Mouse (Mus musculus) megakaryocyte, embryonic 14.5 days (primary cell): ENCODE data around the gene Csrp2. TPM values are rescaled to one million over a fixed set of nuclear protein-coding genes. Genes with fewer than 3 reads are reported as not detected.

Experiments
- H3K27me3 ChIP-seq: replicated peaks from 2 replicates; pipeline ENCODE3; 2012; ENCODE audit warnings: inconsistent platforms
- H3K36me3 ChIP-seq: replicated peaks from 2 replicates; pipeline ENCODE3; 2012; ENCODE audit warnings: low read length, inconsistent platforms, mixed read lengths
- H3K4me1 ChIP-seq: 2 replicates; pipeline ENCODE4 v1.6.1; 2012; ENCODE audit warnings: inconsistent platforms
- H3K4me3 ChIP-seq: replicated peaks from 2 replicates; pipeline ENCODE3; 2012; ENCODE audit warnings: moderate library complexity, mild to moderate bottlenecking, inconsistent platforms
- H3K9me3 ChIP-seq: 2 replicates; pipeline ENCODE4 v1.6.1; 2012; ENCODE audit warnings: inconsistent platforms
- FLI1 ChIP-seq: IDR thresholded peaks from 2 replicates; pipeline ENCODE4 v1.6.1; 2012; ENCODE audit warnings: low read length, inconsistent platforms, mixed read lengths
- GATA1 ChIP-seq: IDR thresholded peaks from 3 replicates; pipeline ENCODE4 v1.6.1; 2012; ENCODE audit warnings: mixed read lengths, low read length, inconsistent platforms, borderline replicate concordance
- polyA plus RNA-seq: library from polyadenylated mRNA; stranded (reverse); fragments of >175 nt; gene quantifications from 2 replicates; pipeline ENCODE4 v1.2.3, GENCODE M21; 2012; ENCODE audit warnings: low replicate concordance; ENCODE audit not compliant: insufficient read depth

Gene Csrp2
- polyA plus RNA-seq, 1 experiment: 32.9 TPM

GRCm38 (mm10) chr10:110941968-110942367, 22.4 kb downstream of the Csrp2 start:
- Histone ChIP-seq H3K9me3 (no peaks in the 10 kb centered on the region), H3K4me3 (no peak overlapping the region), H3K36me3 (peaks cover 92% of the 10 kb centered on the region), H3K4me1 (peaks cover 9% of the 10 kb centered on the region), H3K27me3 (no peaks in the 10 kb centered on the region)
- no peak for TF ChIP-seq GATA1
- no peak for TF ChIP-seq FLI1

GRCm38 (mm10) chr10:110942806-110943205, 23.2 kb downstream of the Csrp2 start:
- TF ChIP-seq GATA1: no peak
- no peak for TF ChIP-seq FLI1
- no peaks in the 10 kb centered on the region for H3K9me3 ChIP-seq
- peaks cover 9% of the 10 kb centered on the region for H3K4me1 ChIP-seq
- peaks cover 93% of the 10 kb centered on the region for H3K36me3 ChIP-seq
- H3K4me3 ChIP-seq: no peak overlapping the region
- H3K27me3 ChIP-seq: no peaks in the 10 kb centered on the region

- no peaks in the 10 kb centered on the region for H3K27me3 ChIP-seq
- H3K4me3 ChIP-seq: no peak overlapping the region
- TF ChIP-seq FLI1 (no peak), GATA1 (no peak)
- H3K9me3 ChIP-seq: no peaks in the 10 kb centered on the region
- H3K36me3 ChIP-seq: peaks cover 92% of the 10 kb centered on the region
- peaks cover 9% of the 10 kb centered on the region for H3K4me1 ChIP-seq
These were observed 24.6 kb downstream of the Csrp2 start for GRCm38 (mm10) chr10:110944175-110944574.

DNA sequence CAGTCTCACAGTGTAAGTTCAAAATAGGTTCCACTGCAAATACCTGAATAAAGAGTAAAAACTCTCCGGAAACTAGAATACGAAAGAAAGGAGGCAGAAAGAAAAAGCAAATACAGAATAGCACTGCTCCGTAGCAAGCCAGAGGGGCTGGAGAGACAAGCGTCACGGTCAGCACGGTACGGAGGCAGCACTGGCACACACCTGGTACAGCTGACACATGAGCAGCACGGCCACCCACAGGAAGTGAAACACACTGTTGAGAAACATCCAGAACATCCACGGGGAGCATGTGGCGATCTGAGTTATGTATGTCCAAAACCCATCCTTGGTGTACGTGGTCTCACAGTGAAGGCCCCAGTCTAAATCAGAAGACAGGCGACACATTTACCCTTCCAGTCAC, 26.4 kb downstream of the Csrp2 start:
- H3K4me3 ChIP-seq: peak overlapping the region; percentile 50
- H3K27me3 ChIP-seq: no peaks in the 10 kb centered on the region
- peaks cover 93% of the 10 kb centered on the region for H3K36me3 ChIP-seq
- H3K9me3 ChIP-seq: no peaks in the 10 kb centered on the region
- peaks cover 9% of the 10 kb centered on the region for H3K4me1 ChIP-seq
- TF ChIP-seq GATA1: no peak
- no peak for TF ChIP-seq FLI1

GRCm38 (mm10) chr10:110947574-110947973, 28.0 kb downstream of the Csrp2 start:
- Histone ChIP-seq H3K27me3 (no peaks in the 10 kb centered on the region), H3K4me1 (peaks cover 9% of the 10 kb centered on the region), H3K4me3 (no peak overlapping the region), H3K36me3 (peaks cover 92% of the 10 kb centered on the region), H3K9me3 (no peaks in the 10 kb centered on the region)
- TF ChIP-seq GATA1: no peak
- TF ChIP-seq FLI1: no peak

- Histone ChIP-seq H3K27me3 (no peaks in the 10 kb centered on the region), H3K4me1 (peaks cover under 1% of the 10 kb centered on the region; the same call in 1 of the 2 replicates), H3K9me3 (no peaks in the 10 kb centered on the region), H3K4me3 (no peak overlapping the region), H3K36me3 (peaks cover 84% of the 10 kb centered on the region)
- no peak for TF ChIP-seq FLI1
- TF ChIP-seq GATA1: no peak
These were observed 31.5 kb downstream of the Csrp2 start for GRCm38 (mm10) chr10:110951112-110951511.

DNA sequence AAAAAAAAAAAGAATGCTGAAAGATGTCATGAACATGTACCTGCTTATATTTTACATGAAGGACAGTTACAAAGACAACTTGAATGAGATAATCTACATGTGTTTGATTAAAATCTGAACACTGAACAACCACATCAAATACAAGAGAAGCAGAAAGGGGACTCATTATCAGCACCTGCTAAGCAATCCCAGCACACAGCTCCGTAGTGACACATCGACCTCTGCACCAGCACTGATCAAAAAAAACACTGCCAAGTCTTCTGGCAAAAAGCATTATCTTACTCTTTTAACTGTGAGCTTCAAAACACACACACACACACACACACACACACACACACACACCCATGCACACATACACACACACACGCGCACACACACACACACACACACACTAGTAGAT, 32.2 kb downstream of the Csrp2 start:
- TF ChIP-seq FLI1: no peak
- TF ChIP-seq GATA1: no peak

DNA sequence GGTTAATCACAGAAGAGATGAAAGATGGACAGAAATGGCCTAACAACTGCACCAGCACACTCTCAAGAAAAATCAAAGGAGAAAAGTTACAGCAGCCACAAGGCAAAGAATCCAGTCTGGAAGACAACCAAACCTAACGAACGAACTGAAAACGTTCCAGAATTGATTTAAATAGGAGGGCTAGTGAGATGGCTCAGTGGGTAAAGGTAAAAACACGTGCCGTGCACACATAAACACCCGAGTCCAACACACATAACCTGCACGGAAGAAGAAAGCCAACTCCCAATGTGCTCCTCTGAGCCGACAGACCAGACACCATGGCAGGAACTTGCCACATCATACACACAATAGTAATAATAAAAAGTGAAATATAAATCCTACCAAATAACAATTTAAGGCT, 32.7 kb downstream of the Csrp2 start:
- Histone ChIP-seq H3K36me3 (peaks cover 84% of the 10 kb centered on the region), H3K4me3 (no peak overlapping the region), H3K9me3 (no peaks in the 10 kb centered on the region), H3K4me1 (no peaks in the 10 kb centered on the region), H3K27me3 (no peaks in the 10 kb centered on the region)
- TF ChIP-seq FLI1: no peak

More for the DNA sequence above, 32.2 kb downstream of the Csrp2 start:
- no peak overlapping the region for H3K4me3 ChIP-seq
- no peaks in the 10 kb centered on the region for H3K27me3 ChIP-seq
- no peaks in the 10 kb centered on the region for H3K4me1 ChIP-seq
- no peaks in the 10 kb centered on the region for H3K9me3 ChIP-seq
- peaks cover 84% of the 10 kb centered on the region for H3K36me3 ChIP-seq

DNA sequence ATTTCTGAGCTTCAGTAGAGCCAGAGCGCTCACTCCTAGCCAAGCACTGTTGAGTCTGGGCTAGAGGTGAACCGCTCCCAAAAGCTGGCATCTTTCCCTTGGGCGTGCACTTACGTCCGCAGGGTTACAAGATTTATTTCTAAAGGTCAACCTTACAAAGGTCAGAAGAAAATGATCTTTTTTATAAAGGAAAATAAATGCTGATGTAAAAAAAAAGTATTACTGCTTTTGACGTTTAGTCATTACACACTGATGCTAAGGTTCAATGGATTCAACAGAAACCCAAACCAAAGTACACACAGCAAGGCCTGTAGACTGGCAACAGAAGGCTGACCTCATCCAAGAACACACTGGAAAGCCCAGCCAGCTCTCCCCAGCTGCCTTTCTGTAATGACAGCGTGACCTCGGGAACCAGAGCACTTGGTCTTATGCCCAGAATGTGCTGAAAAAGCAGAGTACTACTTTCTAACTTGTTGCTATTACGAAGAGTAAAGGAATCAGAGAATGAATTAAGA, 33.4 kb downstream of the Csrp2 start:
- no peaks in the 10 kb centered on the region for H3K4me1 ChIP-seq
- no peak for TF ChIP-seq GATA1

DNA sequence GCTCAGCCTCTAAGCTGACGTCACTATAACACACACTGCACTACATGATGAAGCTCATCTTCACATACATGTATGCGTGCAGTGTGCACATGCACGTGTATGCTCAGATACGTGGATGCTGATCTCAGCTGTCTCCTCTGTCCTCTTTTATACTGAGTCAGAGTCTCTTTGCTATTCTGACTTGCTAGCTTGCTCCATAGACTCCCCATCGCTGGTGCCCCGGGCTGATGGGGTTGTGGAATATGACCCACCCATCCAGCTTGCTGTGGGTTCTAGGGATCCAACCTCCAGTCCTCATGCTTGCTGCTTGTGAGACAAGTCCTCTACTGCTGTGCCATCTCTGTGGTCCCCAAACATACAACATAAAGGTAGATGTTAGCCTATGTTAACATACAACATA, 39.3 kb downstream of the Csrp2 start:
- Histone ChIP-seq H3K4me1 (peaks cover 9% of the 10 kb centered on the region), H3K36me3 (peaks cover 65% of the 10 kb centered on the region), H3K4me3 (no peak overlapping the region), H3K27me3 (no peaks in the 10 kb centered on the region), H3K9me3 (no peaks in the 10 kb centered on the region)
- TF ChIP-seq FLI1 (no peak), GATA1 (no peak)

More for the DNA sequence above, 33.4 kb downstream of the Csrp2 start:
- H3K27me3 ChIP-seq: no peaks in the 10 kb centered on the region
- H3K4me3 ChIP-seq: no peak overlapping the region
- no peaks in the 10 kb centered on the region for H3K9me3 ChIP-seq
- H3K36me3 ChIP-seq: peaks cover 84% of the 10 kb centered on the region

DNA sequence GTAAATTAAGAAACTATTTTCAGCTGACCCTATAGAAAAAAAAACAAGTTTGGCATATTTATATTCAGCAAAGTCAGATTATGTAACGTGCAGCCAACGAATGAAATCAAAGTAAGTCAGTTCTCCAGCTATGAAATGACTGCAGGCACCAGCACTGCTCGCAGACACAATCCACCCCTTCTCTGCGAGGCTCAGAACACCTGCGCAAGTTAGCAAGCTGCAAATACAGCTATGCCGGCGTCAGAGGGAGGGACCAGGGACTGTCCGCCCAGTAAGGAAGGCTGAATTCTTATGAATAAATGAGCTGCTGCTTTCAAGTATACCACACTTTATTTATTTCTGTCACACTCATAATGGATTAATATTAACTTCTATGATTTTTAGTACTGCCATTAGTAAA, 40.2 kb downstream of the Csrp2 start:
- Histone ChIP-seq H3K27me3 (no peaks in the 10 kb centered on the region), H3K4me1 (peaks cover 9% of the 10 kb centered on the region), H3K9me3 (no peaks in the 10 kb centered on the region), H3K36me3 (peaks cover 64% of the 10 kb centered on the region), H3K4me3 (no peak overlapping the region)
- TF ChIP-seq FLI1 (no peak), GATA1 (no peak)
